Mouse (Mus musculus): ENCODE measurements around the gene Shld1. TPM values are rescaled to one million over a fixed set of nuclear protein-coding genes. Genes with fewer than 3 reads are reported as not detected.

The Shld1 gene
- total and polyA plus RNA-seq, 3 experiments: 8.0 to 8.8 TPM; not detected in 1

GRCm38 (mm10) chr2:132780978-132781377 is 94.2 kb downstream of the Shld1 start, which contains the start of gene Chgb:
Gene Chgb, plus strand, starts transcription at chr2:132781278.
- Histone ChIP-seq H3K36me3 (ENCODE audit: control insufficient read depth in 1 of 2, insufficient read depth in 2 of 2, low read length in 2 of 2) (no peaks in the 10 kb centered on the region), H3K27ac (ENCODE audit: control insufficient read depth, low read depth, low read length) (no peak within 1 kb of the TSS), H3K27me3 (ENCODE audit: control insufficient read depth in 1 of 2, insufficient read depth in 2 of 2, low read length in 2 of 2) (no peaks in the 10 kb centered on the region; a peak in 1 of 4 replicates), H3K4me1 (ENCODE audit: control insufficient read depth in 1 of 2, insufficient read depth in 2 of 2, low read length in 2 of 2) (no peaks in the 10 kb centered on the region), H3K9ac (ENCODE audit: control insufficient read depth, low read depth, low read length, poor library complexity, severe bottlenecking) (no peak within 1 kb of the TSS), H3K79me2 (ENCODE audit: control insufficient read depth, insufficient read depth, low read length, poor library complexity) (no peaks in the 10 kb centered on the region), H3K4me3 (ENCODE audit: control insufficient read depth in 1 of 2, insufficient read depth in 1 of 2, low read depth in 2 of 2, low read length in 2 of 2) (no peak within 1 kb of the TSS), H3K9me3 (replicated peaks; ENCODE audit: insufficient read depth, low read length) (no peaks in the 10 kb centered on the region)
- no peak for DNase-seq (ENCODE audit: low read depth, low spot score)
- no peak for TF ChIP-seq TBP (IDR thresholded peaks at IDR 0.05; ENCODE audit: low read depth, low read length)
- no peak for TF ChIP-seq SIN3A (IDR thresholded peaks at IDR 0.05; ENCODE audit: low read length)
- TF ChIP-seq CHD2 (IDR thresholded peaks at IDR 0.05; ENCODE audit: low read length): no peak
- no peak for TF ChIP-seq E2F4 (IDR thresholded peaks at IDR 0.05; ENCODE audit: borderline replicate concordance, low read depth, low read length)
- TF ChIP-seq KAT2A (conservative IDR thresholded peaks at IDR 0.05; ENCODE audit: low read depth, low read length): no peak
- TF ChIP-seq RCOR1 (IDR thresholded peaks at IDR 0.05; ENCODE audit: low read depth, low read length): no peak
- no peak for TF ChIP-seq BHLHE40 (IDR thresholded peaks at IDR 0.05; ENCODE audit: borderline replicate concordance, low read depth, low read length)
- no peak for TF ChIP-seq SMC3 (IDR thresholded peaks at IDR 0.05; ENCODE audit: low read depth, low read length)
- TF ChIP-seq MYC (IDR thresholded peaks at IDR 0.05; ENCODE audit: low read depth, low read length): no peak
- no peak for TF ChIP-seq CTCF (IDR thresholded peaks at IDR 0.05 in 2 of 3, conservative IDR thresholded peaks at IDR 0.05 in 1 of 3; ENCODE audit: control insufficient read depth in 1 of 3, insufficient read depth in 1 of 3, low read depth in 2 of 3, low read length in 3 of 3, poor library complexity in 1 of 3, severe bottlenecking in 1 of 3)
- no peak for TF ChIP-seq ELF1 (IDR thresholded peaks at IDR 0.05; ENCODE audit: low read depth, low read length)
- no peak for TF ChIP-seq MXI1 (IDR thresholded peaks at IDR 0.05; ENCODE audit: low read depth, low read length)
- no peak for TF ChIP-seq TCF12 (IDR thresholded peaks at IDR 0.05; ENCODE audit: low read depth, low read length)
- TF ChIP-seq POLR2AphosphoS2 (IDR thresholded peaks at IDR 0.05; ENCODE audit: low read length): no peak
- no peak for TF ChIP-seq GABPA (IDR thresholded peaks at IDR 0.05; ENCODE audit: low read depth, low read length)
- no peak for TF ChIP-seq MEF2A (IDR thresholded peaks at IDR 0.05; ENCODE audit: extremely low read depth, insufficient replicate concordance, low read depth, low read length, poor library complexity, severe bottlenecking)
- TF ChIP-seq USF2 (IDR thresholded peaks at IDR 0.05; ENCODE audit: borderline replicate concordance in 1 of 2, insufficient read depth in 1 of 2, low read depth in 1 of 2, low read length in 2 of 2): no peak

DNA sequence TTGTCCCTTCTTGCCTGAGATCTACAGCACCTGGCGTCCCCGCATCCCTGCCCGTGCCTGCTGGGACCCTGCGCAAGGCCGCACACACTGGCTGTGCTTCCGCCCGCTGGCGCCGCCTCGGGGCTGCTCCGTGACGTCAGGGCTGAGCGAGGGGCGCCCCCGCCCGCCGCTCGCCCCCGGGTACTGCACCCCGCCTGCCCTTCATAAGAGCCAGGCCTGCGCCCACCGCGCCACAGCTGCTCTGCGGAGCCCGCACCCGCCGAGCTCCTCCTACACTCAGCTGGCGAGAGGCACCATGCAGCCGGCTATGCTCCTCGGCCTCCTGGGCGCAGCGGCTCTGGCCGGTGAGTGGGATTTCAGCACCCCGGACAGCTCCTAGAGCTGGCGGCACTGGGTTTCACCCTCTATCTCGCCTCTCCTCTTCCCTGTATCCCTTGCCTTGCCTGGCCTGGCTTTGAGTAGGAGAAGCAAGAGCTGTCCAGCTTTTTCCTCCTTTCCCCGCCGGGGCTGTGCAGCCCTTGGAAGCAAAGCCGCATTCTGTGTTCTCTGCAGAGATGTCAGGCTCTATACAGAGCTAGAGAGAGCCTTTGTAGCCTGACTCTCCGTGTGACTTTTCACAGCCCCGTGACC is 94.8 kb downstream of the Shld1 start:
- TF ChIP-seq MAX (IDR thresholded peaks at IDR 0.05; ENCODE audit: low read length) (no peak), ELF1 (IDR thresholded peaks at IDR 0.05; ENCODE audit: low read depth, low read length) (no peak), ZKSCAN1 (IDR thresholded peaks at IDR 0.05; ENCODE audit: low read depth, low read length) (no peak), MYC (IDR thresholded peaks at IDR 0.05; ENCODE audit: low read depth, low read length) (no peak), UBTF (IDR thresholded peaks at IDR 0.05; ENCODE audit: borderline replicate concordance, insufficient read depth, low read depth, low read length) (no peak), RCOR1 (IDR thresholded peaks at IDR 0.05; ENCODE audit: low read depth, low read length) (no peak), KAT2A (conservative IDR thresholded peaks at IDR 0.05; ENCODE audit: low read depth, low read length) (no peak)
- H3K79me2 ChIP-seq (ENCODE audit: control insufficient read depth, insufficient read depth, low read length, poor library complexity): no peaks in the 10 kb centered on the region
- H3K36me3 ChIP-seq (ENCODE audit: control insufficient read depth in 1 of 2, insufficient read depth in 2 of 2, low read length in 2 of 2): no peaks in the 10 kb centered on the region
- H3K27ac ChIP-seq (ENCODE audit: control insufficient read depth, low read depth, low read length): no peak overlapping the region
- no peaks in the 10 kb centered on the region for H3K9me3 ChIP-seq (replicated peaks; ENCODE audit: insufficient read depth, low read length)
- H3K4me1 ChIP-seq (ENCODE audit: control insufficient read depth in 1 of 2, insufficient read depth in 2 of 2, low read length in 2 of 2): no peaks in the 10 kb centered on the region
- no peak overlapping the region for H3K4me3 ChIP-seq (ENCODE audit: control insufficient read depth in 1 of 2, insufficient read depth in 1 of 2, low read depth in 2 of 2, low read length in 2 of 2)
- DNase-seq (ENCODE audit: low read depth, low spot score): peak; percentile 63
- no peak overlapping the region for H3K9ac ChIP-seq (ENCODE audit: control insufficient read depth, low read depth, low read length, poor library complexity, severe bottlenecking)
- no peaks in the 10 kb centered on the region; a peak in 1 of 4 replicates for H3K27me3 ChIP-seq (ENCODE audit: control insufficient read depth in 1 of 2, insufficient read depth in 2 of 2, low read length in 2 of 2)

Data from MEL (cell line).